Mouse (Mus musculus) neural tube, embryonic 11.5 days (tissue): ENCODE measurements at regions not wholly inside any gene's neighbourhood (a gene's known extent, or its start where the extent isn't known, plus 50 kb on each side); places are given as distances from the start of the nearest gene placed in this dataset.

Source experiments
- ATAC-seq: fragments of 200-750 bp; cut with Nextera tagmentation; 2 replicates; pipeline ENCODE4 v1.8.0; 2017; ENCODE audit warnings: moderate number of reproducible peaks, mild to moderate bottlenecking, moderate TSS enrichment, moderate library complexity; ENCODE audit not compliant: insufficient read depth, low FRiP score, low TSS enrichment
- DNase-seq: peaks from one replicate; pipeline ENCODE4 v3.0.0-alpha.2; 2015; ENCODE audit warnings: low spot score
- H3K27ac ChIP-seq: fragments of 300-500 bp; sonication (generic); 2 replicates; pipeline ENCODE4 v1.5.1; 2014; ENCODE audit warnings: low read depth, mild to moderate bottlenecking, low read length
- H3K27me3 ChIP-seq: fragments of 300-500 bp; sonication (generic); 2 replicates; pipeline ENCODE4 v1.6.1; 2014; ENCODE audit warnings: mild to moderate bottlenecking, low read length, mixed read lengths; ENCODE audit not compliant: control insufficient read depth, insufficient read depth
- H3K36me3 ChIP-seq: fragments of 300-500 bp; sonication (generic); 2 replicates; pipeline ENCODE4 v1.6.1; 2014; ENCODE audit warnings: mild to moderate bottlenecking, low read length, moderate library complexity, mixed read lengths; ENCODE audit not compliant: control insufficient read depth, insufficient read depth
- H3K4me1 ChIP-seq: fragments of 300-500 bp; sonication (generic); 2 replicates; pipeline ENCODE4 v1.6.1; 2014; ENCODE audit warnings: low read length, mixed read lengths; ENCODE audit not compliant: control insufficient read depth, insufficient read depth
- H3K4me2 ChIP-seq: fragments of 300-500 bp; sonication (generic); 2 replicates; pipeline ENCODE4 v1.6.1; 2014; ENCODE audit warnings: low read depth, mild to moderate bottlenecking, moderate library complexity
- H3K4me3 ChIP-seq: fragments of 300-500 bp; sonication (generic); 2 replicates; pipeline ENCODE4 v1.5.1; 2014; ENCODE audit warnings: low read depth, low read length
- H3K9ac ChIP-seq: fragments of 300-500 bp; sonication (generic); 2 replicates; pipeline ENCODE4 v1.6.1; 2014; ENCODE audit warnings: mild to moderate bottlenecking, low read length
- H3K9me3 ChIP-seq: fragments of 300-500 bp; sonication (generic); 2 replicates; pipeline ENCODE4 v1.6.1; 2016; ENCODE audit warnings: low read length; ENCODE audit not compliant: control insufficient read depth
- WGBS: fragments of 180-500 bp; shearing (Covaris S2); extraction: QIAGEN DNeasy Blood & Tissue Kit; methylation state at CpG from one replicate; pipeline ENCODE4 v1.1.7; 2014; 5-methylcytosine and 5-hydroxymethylcytosine counted together

GRCm38 (mm10) chr13:11375452-11375851, 731.3 kb downstream of the Ryr2 start:
- H3K27me3 ChIP-seq, result no peaks in the 10 kb centered on the region
- no peak for DNase-seq
- no peak for ATAC-seq

GRCm38 (mm10) chr13:11369456-11369855, 737.3 kb downstream of the Ryr2 start:
- H3K36me3 ChIP-seq, result no peaks in the 10 kb centered on the region
- DNase-seq (no peak), ATAC-seq (no peak)
- H3K9me3 ChIP-seq, result no peaks in the 10 kb centered on the region
- H3K4me1 ChIP-seq, result no peaks in the 10 kb centered on the region
- no peak overlapping the region for H3K27ac ChIP-seq
- no peak overlapping the region for H3K4me2 ChIP-seq
- H3K4me3 ChIP-seq, result no peak overlapping the region
- H3K9ac ChIP-seq, result no peak overlapping the region
- H3K27me3 ChIP-seq, result no peaks in the 10 kb centered on the region
- 48% methylated on average over 1 of the region's 1 CpGs for WGBS

More at GRCm38 (mm10) chr13:11375452-11375851, 731.3 kb downstream of the Ryr2 start:
- H3K9me3 ChIP-seq, result no peaks in the 10 kb centered on the region
- H3K4me3 ChIP-seq, result no peak overlapping the region
- no peak overlapping the region for H3K27ac ChIP-seq
- no peak overlapping the region for H3K9ac ChIP-seq
- H3K4me1 ChIP-seq, result no peaks in the 10 kb centered on the region
- no peak overlapping the region for H3K4me2 ChIP-seq
- no peaks in the 10 kb centered on the region for H3K36me3 ChIP-seq

- no peak for DNase-seq
- WGBS, result 72% methylated on average over 3 of the region's 3 CpGs
- Histone ChIP-seq H3K27me3 (no peaks in the 10 kb centered on the region), H3K4me3 (no peak overlapping the region), H3K9me3 (no peaks in the 10 kb centered on the region), H3K9ac (no peak overlapping the region), H3K4me2 (no peak overlapping the region), H3K27ac (no peak overlapping the region), H3K36me3 (no peaks in the 10 kb centered on the region), H3K4me1 (no peaks in the 10 kb centered on the region)
- no peak for ATAC-seq
Observed at GRCm38 (mm10) chr13:11362872-11363271, 743.9 kb downstream of the Ryr2 start.

GRCm38 (mm10) chr13:11348502-11348849, 758.3 kb downstream of the Ryr2 start:
- Histone ChIP-seq H3K4me2 (no peak overlapping the region), H3K27me3 (no peaks in the 10 kb centered on the region), H3K27ac (no peak overlapping the region), H3K36me3 (no peaks in the 10 kb centered on the region), H3K4me3 (no peak overlapping the region), H3K9me3 (no peaks in the 10 kb centered on the region), H3K9ac (no peak overlapping the region), H3K4me1 (no peaks in the 10 kb centered on the region; the same call in 1 of the 2 replicates)
- 53% methylated on average over 4 of the region's 4 CpGs for WGBS
- DNase-seq, result no peak
- peak; percentile 48; the same call in 1 of the 2 replicates for ATAC-seq

- 60% methylated on average over 6 of the region's 6 CpGs for WGBS
- no peaks in the 10 kb centered on the region; the same call in 1 of the 2 replicates for H3K4me1 ChIP-seq
- no peaks in the 10 kb centered on the region for H3K9me3 ChIP-seq
- H3K4me2 ChIP-seq, result no peak overlapping the region
- no peak overlapping the region for H3K9ac ChIP-seq
- no peak overlapping the region for H3K4me3 ChIP-seq
- DNase-seq, result peak; percentile 25
- no peaks in the 10 kb centered on the region for H3K27me3 ChIP-seq
- H3K36me3 ChIP-seq, result no peaks in the 10 kb centered on the region
- H3K27ac ChIP-seq, result no peak overlapping the region
- ATAC-seq, result peak; percentile 62
Observed at GRCm38 (mm10) chr13:11347787-11348501, 758.8 kb downstream of the Ryr2 start.

- DNase-seq (no peak), ATAC-seq (no peak)
Observed at GRCm38 (mm10) chr13:11344500-11344899, 762.2 kb downstream of the Ryr2 start.

GRCm38 (mm10) chr13:11338297-11338616, 768.5 kb downstream of the Ryr2 start:
- no peak overlapping the region for H3K4me2 ChIP-seq
- H3K27ac ChIP-seq, result no peak overlapping the region
- ATAC-seq (no peak), DNase-seq (no peak)
- H3K4me3 ChIP-seq, result no peak overlapping the region
- H3K9ac ChIP-seq, result no peak overlapping the region
- H3K4me1 ChIP-seq, result no peaks in the 10 kb centered on the region
- H3K9me3 ChIP-seq, result no peaks in the 10 kb centered on the region
- H3K36me3 ChIP-seq, result no peaks in the 10 kb centered on the region
- H3K27me3 ChIP-seq, result no peaks in the 10 kb centered on the region
- WGBS, result 80% methylated on average over 9 of the region's 9 CpGs

More at GRCm38 (mm10) chr13:11344500-11344899, 762.2 kb downstream of the Ryr2 start:
- H3K4me1 ChIP-seq, result no peaks in the 10 kb centered on the region; the same call in 1 of the 2 replicates
- H3K36me3 ChIP-seq, result no peaks in the 10 kb centered on the region
- H3K9me3 ChIP-seq, result no peaks in the 10 kb centered on the region
- no peak overlapping the region for H3K4me2 ChIP-seq
- WGBS, result 79% methylated on average over 2 of the region's 2 CpGs
- H3K27ac ChIP-seq, result no peak overlapping the region
- H3K9ac ChIP-seq, result no peak overlapping the region
- no peaks in the 10 kb centered on the region for H3K27me3 ChIP-seq
- no peak overlapping the region for H3K4me3 ChIP-seq

GRCm38 (mm10) chr13:11337610-11338296, 769.0 kb downstream of the Ryr2 start:
- ATAC-seq, result no peak
- WGBS, result 73% methylated on average over 4 of the region's 4 CpGs
- H3K4me1 ChIP-seq, result no peaks in the 10 kb centered on the region

GRCm38 (mm10) chr13:11336958-11337357, 769.8 kb downstream of the Ryr2 start:
- 80% methylated on average over 3 of the region's 3 CpGs for WGBS

More at GRCm38 (mm10) chr13:11337610-11338296, 769.0 kb downstream of the Ryr2 start:
- no peaks in the 10 kb centered on the region for H3K9me3 ChIP-seq
- no peak for DNase-seq
- H3K36me3 ChIP-seq, result no peaks in the 10 kb centered on the region
- no peak overlapping the region for H3K4me2 ChIP-seq
- no peak overlapping the region for H3K4me3 ChIP-seq
- H3K27me3 ChIP-seq, result no peaks in the 10 kb centered on the region
- H3K27ac ChIP-seq, result no peak overlapping the region
- H3K9ac ChIP-seq, result no peak overlapping the region

More at GRCm38 (mm10) chr13:11336958-11337357, 769.8 kb downstream of the Ryr2 start:
- no peak overlapping the region for H3K4me3 ChIP-seq
- H3K4me2 ChIP-seq, result no peak overlapping the region
- no peak overlapping the region for H3K9ac ChIP-seq
- no peaks in the 10 kb centered on the region for H3K4me1 ChIP-seq
- H3K36me3 ChIP-seq, result no peaks in the 10 kb centered on the region
- no peak overlapping the region for H3K27ac ChIP-seq
- H3K27me3 ChIP-seq, result no peaks in the 10 kb centered on the region
- DNase-seq (no peak), ATAC-seq (no peak)
- H3K9me3 ChIP-seq, result no peaks in the 10 kb centered on the region
